Mouse (Mus musculus) heart, adult 2 months (tissue): ENCODE data around the gene Lrrc7.

ENCODE experiments used
- CTCF ChIP-seq: fragments of 200-600 bp; IDR thresholded peaks from 2 replicates; pipeline ENCODE4 v1.8.1; 2022; ENCODE audit warnings: antibody characterized with exemption, mild to moderate bottlenecking, moderate library complexity
- EP300 ChIP-seq: fragments of 200-500 bp; IDR thresholded peaks from 2 replicates; pipeline ENCODE4 v1.6.1; 2011; ENCODE audit warnings: low read depth, low read length, control low read depth; ENCODE audit not compliant: insufficient read depth
- POLR2A ChIP-seq: fragments of 200-500 bp; IDR thresholded peaks from 2 replicates; pipeline ENCODE4 v1.6.1; 2011; ENCODE audit warnings: mild to moderate bottlenecking, low read depth, low read length, control low read depth; ENCODE audit not compliant: insufficient read depth

GRCm38 (mm10) chr3:158068613-158069263, 493.3 kb downstream of the Lrrc7 start:
- TF ChIP-seq CTCF (no peak), POLR2A (no peak), EP300 (no peak)
